Mouse (Mus musculus) liver, embryonic 14.5 days (tissue): ENCODE measurements around the gene Zmiz1. TPM values are rescaled to one million over a fixed set of nuclear protein-coding genes. Genes with fewer than 3 reads are reported as not detected.

ENCODE experiments used
- ATAC-seq: fragments of 200-750 bp; cut with Nextera tagmentation; 2 replicates; pipeline ENCODE4 v1.8.0; 2017; ENCODE audit warnings: moderate number of reproducible peaks, mild to moderate bottlenecking, moderate library complexity; ENCODE audit not compliant: insufficient read depth
- DNase-seq, 3 experiments: peaks; one replicate each; pipeline ENCODE4 v3.0.0-alpha.2; 2012 to 2013; ENCODE audit warnings: low read depth in 3 of 3, low spot score in 3 of 3
- H3K27ac ChIP-seq: fragments of 300-500 bp; sonication (generic); 2 replicates; pipeline ENCODE4 v1.5.1; 2014; ENCODE audit warnings: moderate library complexity, mild to moderate bottlenecking, control low read depth, inconsistent platforms
- H3K27me3 ChIP-seq: fragments of 300-500 bp; sonication (generic); 2 replicates; pipeline ENCODE4 v1.6.1; 2014; ENCODE audit warnings: mild to moderate bottlenecking, low read length, moderate library complexity; ENCODE audit not compliant: control insufficient read depth, insufficient read depth
- H3K36me3 ChIP-seq: fragments of 300-500 bp; sonication (generic); replicated peaks from 2 replicates; pipeline ENCODE4 v1.6.1; 2014; ENCODE audit warnings: low read depth; ENCODE audit not compliant: control insufficient read depth, insufficient read depth
- H3K4me1 ChIP-seq, 2 experiments: fragments of 200-500 bp in 1 of 2; fragments of 300-500 bp in 1 of 2; sonication (generic) in 1 of 2; replicated peaks; 2 replicates each; pipeline ENCODE4 v1.6.1; 2012 to 2014; ENCODE audit warnings: antibody characterized with exemption in 1 of 2, inconsistent platforms in 1 of 2, low read length in 1 of 2; ENCODE audit not compliant: control insufficient read depth in 2 of 2, insufficient read depth in 2 of 2
- H3K4me2 ChIP-seq: fragments of 300-500 bp; sonication (generic); 2 replicates; pipeline ENCODE4 v1.6.1; 2014; ENCODE audit warnings: low read depth, mild to moderate bottlenecking, control low read depth, moderate library complexity
- H3K4me3 ChIP-seq, 2 experiments: fragments of 200-500 bp in 1 of 2; fragments of 300-500 bp in 1 of 2; sonication (generic) in 1 of 2; 2 replicates each; pipeline ENCODE4 v1.5.1; 2012 to 2014; ENCODE audit warnings: low read depth in 2 of 2, low read length in 2 of 2, mild to moderate bottlenecking in 2 of 2, control low read depth in 1 of 2, inconsistent platforms in 1 of 2, moderate library complexity in 1 of 2; ENCODE audit not compliant: insufficient read depth in 1 of 2
- H3K9ac ChIP-seq: fragments of 300-500 bp; sonication (generic); replicated peaks from 2 replicates; pipeline ENCODE4 v1.6.1; 2014; ENCODE audit warnings: mild to moderate bottlenecking, control low read depth, moderate library complexity
- H3K9me3 ChIP-seq: fragments of 300-500 bp; sonication (generic); 2 replicates; pipeline ENCODE4 v1.6.1; 2016; ENCODE audit warnings: low read length, mixed read lengths; ENCODE audit not compliant: control insufficient read depth
- CTCF ChIP-seq: IDR thresholded peaks from 2 replicates; pipeline ENCODE4 v1.5.1; 2016; ENCODE audit warnings: antibody characterized with exemption, low read depth, control low read depth
- EP300 ChIP-seq: IDR thresholded peaks from 2 replicates; pipeline ENCODE4 v1.6.1; 2016; ENCODE audit warnings: antibody characterized with exemption, low read depth
- WGBS: fragments of 180-500 bp; shearing (Covaris S2); extraction: QIAGEN DNeasy Blood & Tissue Kit; methylation state at CpG from one replicate; pipeline ENCODE4 v1.1.7; 2014; ENCODE audit not compliant: insufficient replicate concordance; 5-methylcytosine and 5-hydroxymethylcytosine counted together
- polyA plus RNA-seq, 2 experiments: library from polyadenylated mRNA; depleted of rRNA in 1 of 2; stranded (reverse) in 1 of 2; unstranded in 1 of 2; fragments of >200 nt; fragmentation: Nextera tagmentation in 1 of 2; extraction: Ambion mirVana in 1 of 2; gene quantifications; 2 replicates each; pipeline versions ENCODE4 v1.2.1 to v1.2.3; 2012 to 2014

Zmiz1 gene
- polyA plus RNA-seq, 2 experiments: 3.4 to 4.0 TPM

DNA sequence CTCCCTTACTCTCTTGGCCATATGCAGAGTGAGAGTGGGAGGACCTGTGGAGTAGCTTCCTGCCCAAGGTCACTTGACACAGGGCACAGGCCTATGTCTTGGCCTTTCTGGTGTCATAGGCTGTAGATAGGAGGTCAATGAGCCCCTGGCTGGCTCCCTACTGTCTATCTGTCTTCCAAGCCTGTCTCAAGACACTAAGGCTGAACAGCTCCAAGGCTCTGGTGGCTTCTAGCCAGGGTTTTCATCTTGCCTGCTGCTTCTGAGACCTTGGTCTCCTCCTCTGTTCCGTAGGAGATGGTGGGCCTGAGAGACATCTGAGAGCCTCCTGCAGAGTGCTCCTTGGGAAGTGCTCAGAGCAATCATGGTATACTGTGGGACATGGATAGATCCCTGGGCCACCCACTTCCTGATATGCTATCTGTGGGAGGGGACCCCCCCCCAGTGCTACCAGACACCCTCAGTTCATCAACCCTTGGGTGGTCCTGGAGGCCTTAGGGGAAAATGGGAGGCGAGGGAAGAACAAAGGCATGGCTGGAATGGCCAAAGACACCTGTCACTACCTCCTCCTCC, 56.0 kb downstream of the Zmiz1 start:
- Histone ChIP-seq H3K27ac (no peak overlapping the region), H3K9me3 (no peaks in the 10 kb centered on the region), H3K36me3 (no peaks in the 10 kb centered on the region), H3K4me1 (peaks cover 22 to 43% of the 10 kb centered on the region in 2 experiments), H3K4me2 (no peak overlapping the region), H3K27me3 (no peaks in the 10 kb centered on the region), H3K9ac (no peak overlapping the region), H3K4me3 (no peak overlapping the region)
- ATAC-seq: no peak
- TF ChIP-seq EP300: no peak
- TF ChIP-seq CTCF: no peak
- 66% methylated on average over 2 of the region's 2 CpGs for WGBS
- no peak for DNase-seq

- no peaks in the 10 kb centered on the region for H3K36me3 ChIP-seq
- no peak overlapping the region for H3K27ac ChIP-seq
- H3K4me1 ChIP-seq: peaks cover 28 to 47% of the 10 kb centered on the region in 2 experiments
- no peak overlapping the region for H3K4me2 ChIP-seq
- ATAC-seq: no peak
- TF ChIP-seq CTCF (no peak), EP300 (no peak)
- no peak overlapping the region for H3K9ac ChIP-seq
- WGBS: 75% methylated on average over 9 of the region's 9 CpGs
- H3K4me3 ChIP-seq: no peak overlapping the region
- DNase-seq: no peak
- no peaks in the 10 kb centered on the region for H3K9me3 ChIP-seq
- no peaks in the 10 kb centered on the region for H3K27me3 ChIP-seq
Measured at GRCm38 (mm10) chr14:25515924-25516323, 56.9 kb downstream of the Zmiz1 start.

GRCm38 (mm10) chr14:25516640-25517591, 57.9 kb downstream of the Zmiz1 start:
- H3K4me3 ChIP-seq: no peak overlapping the region
- peaks cover 37 to 52% of the 10 kb centered on the region in 2 experiments for H3K4me1 ChIP-seq
- no peaks in the 10 kb centered on the region for H3K9me3 ChIP-seq
- no peaks in the 10 kb centered on the region for H3K27me3 ChIP-seq
- no peaks in the 10 kb centered on the region for H3K36me3 ChIP-seq
- DNase-seq (no peak), ATAC-seq (peak; percentile 66)
- H3K4me2 ChIP-seq: peak overlapping the region; percentile 42
- H3K9ac ChIP-seq: peak overlapping the region; percentile 31
- H3K27ac ChIP-seq: peak overlapping the region; percentile 30
- TF ChIP-seq EP300 (peak; percentile 28; the same call in 1 of the 2 replicates), CTCF (peak; percentile 69)
- 7% methylated on average over 13 of the region's 13 CpGs for WGBS

DNA sequence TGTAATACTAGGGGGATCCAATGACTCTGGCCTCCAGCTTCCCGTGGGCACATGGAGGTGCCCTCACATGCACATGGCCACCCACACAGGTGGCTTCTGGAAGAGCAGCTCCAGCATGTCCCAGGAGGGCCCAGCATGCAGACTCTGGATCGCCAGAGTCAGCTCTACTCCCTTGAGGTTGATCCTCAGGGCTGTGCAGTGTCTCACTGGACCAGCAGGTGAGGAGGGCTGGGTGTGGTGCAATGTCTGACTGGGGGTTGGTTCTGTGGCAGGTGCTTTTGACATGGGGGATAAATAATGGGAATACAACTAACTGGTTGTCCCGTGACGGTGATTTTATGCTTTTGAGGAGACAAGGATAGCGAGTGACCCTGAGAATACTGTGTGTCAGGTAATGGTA, 59.7 kb downstream of the Zmiz1 start:
- Histone ChIP-seq H3K4me3 (no peak overlapping the region), H3K9ac (no peak overlapping the region), H3K27me3 (no peaks in the 10 kb centered on the region), H3K4me1 (peaks cover 54 to 67% of the 10 kb centered on the region in 2 experiments), H3K36me3 (no peaks in the 10 kb centered on the region), H3K9me3 (no peaks in the 10 kb centered on the region), H3K4me2 (no peak overlapping the region), H3K27ac (no peak overlapping the region)
- DNase-seq: no peak
- TF ChIP-seq CTCF: 0 out of 2 replicates have a peak, but pooled peaks have one; percentile 6
- no peak for TF ChIP-seq EP300
- WGBS: 72% methylated on average over 5 of the region's 5 CpGs
- no peak for ATAC-seq

- Histone ChIP-seq H3K36me3 (no peaks in the 10 kb centered on the region), H3K27me3 (no peaks in the 10 kb centered on the region), H3K9me3 (no peaks in the 10 kb centered on the region), H3K27ac (no peak overlapping the region), H3K9ac (no peak overlapping the region), H3K4me2 (no peak overlapping the region), H3K4me3 (no peak overlapping the region), H3K4me1 (peaks cover 64 to 77% of the 10 kb centered on the region in 2 experiments)
- TF ChIP-seq CTCF (no peak), EP300 (no peak)
- DNase-seq: no peak
- no peak for ATAC-seq
- 63% methylated on average over 4 of the region's 4 CpGs for WGBS
Measured at GRCm38 (mm10) chr14:25519656-25520055, 60.7 kb downstream of the Zmiz1 start.
